Mouse (Mus musculus) kidney, adult 2 months (tissue): ENCODE results near the gene Fdxr.

Experiments used
- CTCF ChIP-seq: fragments of 200-500 bp; conservative IDR thresholded peaks from 2 replicates; pipeline ENCODE4 v1.5.1; 2011; ENCODE audit warnings: low read depth, mild to moderate bottlenecking, control low read depth, low read length, moderate library complexity, mixed read lengths; ENCODE audit not compliant: insufficient read depth, insufficient read length
- POLR2A ChIP-seq: fragments of 200-500 bp; IDR thresholded peaks from one replicate; pipeline ENCODE4 v1.6.1; 2011; ENCODE audit warnings: low read depth, low read length, control low read depth

DNA sequence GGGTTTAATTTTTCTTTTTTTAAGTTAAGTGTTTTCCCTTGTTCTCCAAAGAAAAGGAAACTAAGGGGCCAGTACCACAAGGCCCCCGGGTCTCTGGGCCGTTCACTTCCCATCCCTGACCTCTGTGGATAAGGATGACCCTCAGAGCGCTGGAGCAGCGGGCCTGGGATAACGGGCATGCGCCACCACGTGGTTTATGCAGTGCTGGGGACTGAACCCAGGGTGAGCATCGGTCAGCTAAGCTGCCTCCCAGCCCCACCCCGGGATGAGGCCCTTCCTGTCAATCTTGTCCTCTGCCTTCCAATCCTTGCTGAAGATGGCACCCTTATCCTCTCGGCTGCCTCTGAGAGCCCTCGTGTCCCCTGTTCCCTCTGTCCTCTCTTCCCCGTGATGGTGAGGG lies 49.2 kb downstream of the Fdxr start:
- TF ChIP-seq POLR2A: no peak
- TF ChIP-seq CTCF: no peak
